Mouse (Mus musculus) CD8-positive naive resting alpha-beta T cell, adult 2 months (primary cell): ENCODE measurements around the gene Bphl.

Source experiments
- DNase-seq, 2 experiments: peaks; one replicate each; pipeline ENCODE4 v3.0.0; 2022; ENCODE audit warnings: low read depth in 2 of 2, low spot score in 2 of 2

Gene Bphl

GRCm38 (mm10) chr13:34118816-34119215 lies 81.4 kb downstream of the Bphl start:
- DNase-seq: no peak

DNA sequence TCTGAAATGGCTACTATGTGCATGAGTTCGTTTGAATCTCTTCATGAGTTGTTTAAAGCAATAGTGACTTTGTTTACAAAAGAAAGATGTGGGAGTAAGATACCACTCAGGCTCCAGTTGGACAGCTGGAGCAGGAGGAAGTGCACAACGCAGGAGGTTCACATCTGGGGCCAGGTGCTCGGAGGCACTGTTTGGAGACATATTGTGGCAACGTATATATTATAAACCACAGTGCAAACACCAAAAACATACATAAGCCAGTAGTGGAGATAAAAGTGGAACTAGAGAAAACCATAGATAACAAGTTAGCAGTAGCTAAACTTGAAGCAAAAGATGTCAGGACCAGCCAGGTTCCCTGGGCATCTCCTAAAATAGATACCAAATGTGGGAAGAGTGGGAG lies 82.0 kb downstream of the Bphl start:
- no peak for DNase-seq

DNA sequence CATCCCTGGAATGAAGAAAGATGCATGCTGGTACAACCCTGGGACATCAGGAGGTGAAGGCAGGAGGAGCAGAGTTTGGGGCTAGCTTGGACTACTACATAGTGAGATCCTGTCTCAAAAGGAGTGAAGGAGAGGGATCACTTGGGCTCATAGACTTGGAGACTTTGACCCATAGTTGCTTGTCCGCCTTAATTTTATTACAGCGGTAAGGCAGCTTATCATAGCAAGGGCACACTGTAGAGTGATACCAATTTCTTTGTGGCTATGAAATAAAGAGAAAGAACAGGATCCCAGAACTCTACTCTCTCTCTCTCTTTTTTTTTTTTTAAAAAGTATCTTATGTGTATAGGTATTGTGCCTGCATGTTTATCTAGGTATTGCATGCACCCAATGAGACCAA lies 83.1 kb downstream of the Bphl start:
- no peak for DNase-seq
